Mouse (Mus musculus) frontal cortex, postnatal 10 days (tissue): ENCODE measurements around the gene Smim22.

Experiments used
- DNase-seq, 2 experiments: peaks; one replicate each; pipeline ENCODE4 v3.0.0; 2022; ENCODE audit warnings: low spot score in 2 of 2, mixed read lengths in 1 of 2

Gene Smim22

GRCm38 (mm10) chr16:5008076-5008475 lies 988 bp downstream of the Smim22 start:
- DNase-seq, result no peak

GRCm38 (mm10) chr16:5010371-5010935 lies 3.4 kb downstream of the Smim22 start:
- no peak for DNase-seq

- no peak for DNase-seq
Observed at GRCm38 (mm10) chr16:5011285-5011684, 4.2 kb downstream of the Smim22 start.

GRCm38 (mm10) chr16:5012036-5013005 lies 5.2 kb downstream of the Smim22 start:
- peak in 1 of 2 experiments; percentile 17 for DNase-seq

GRCm38 (mm10) chr16:5013054-5013838 lies 6.2 kb downstream of the Smim22 start, which contains the start of gene Rogdi:
Gene Rogdi, minus strand, starts transcription at chr16:5013553.
- peak; percentile 99 for DNase-seq

- no peak for DNase-seq
Observed at GRCm38 (mm10) chr16:5014578-5014977, 7.5 kb downstream of the Smim22 start.

- no peak for DNase-seq
Observed at GRCm38 (mm10) chr16:5024021-5024420, 16.9 kb downstream of the Smim22 start.

- DNase-seq, result no peak
Observed at GRCm38 (mm10) chr16:5029847-5030246, 22.8 kb downstream of the Smim22 start.

GRCm38 (mm10) chr16:5035591-5035990 lies 28.5 kb downstream of the Smim22 start:
- DNase-seq, result no peak

GRCm38 (mm10) chr16:5036649-5037234 lies 29.7 kb downstream of the Smim22 start:
- no peak for DNase-seq

GRCm38 (mm10) chr16:5045322-5045721 lies 38.2 kb downstream of the Smim22 start:
- no peak for DNase-seq

GRCm38 (mm10) chr16:5049182-5049773 lies 42.2 kb downstream of the Smim22 start:
- no peak for DNase-seq

GRCm38 (mm10) chr16:5049774-5050234 lies 42.7 kb downstream of the Smim22 start, which contains the start of the genes Glyr1 and Ubn1:
Gene Glyr1, minus strand, starts transcription at chr16:5049863.
Gene Ubn1, plus strand, starts transcription at chr16:5050057.
- DNase-seq, result peak; percentile 99 to 100

- peak; percentile 60 to 78 for DNase-seq
Observed at GRCm38 (mm10) chr16:5050251-5051110, 43.4 kb downstream of the Smim22 start.
